Mouse (Mus musculus) embryonic facial prominence, embryonic 12.5 days (tissue): Measurements from ENCODE around the gene Lhx2. TPM values are rescaled to one million over a fixed set of nuclear protein-coding genes. Genes with fewer than 3 reads are reported as not detected.

ENCODE experiments used
- ATAC-seq: fragments of 200-750 bp; cut with Nextera tagmentation; 2 replicates; pipeline ENCODE4 v1.8.0; 2017; ENCODE audit not compliant: insufficient number of reproducible peaks, insufficient read depth, low FRiP score, low TSS enrichment
- H3K27ac ChIP-seq: fragments of 300-500 bp; sonication (generic); 2 replicates; pipeline ENCODE4 v1.5.1; 2016; ENCODE audit warnings: mild to moderate bottlenecking
- H3K27me3 ChIP-seq: fragments of 300-500 bp; sonication (generic); 2 replicates; pipeline ENCODE4 v1.6.1; 2016; ENCODE audit warnings: mild to moderate bottlenecking, moderate library complexity
- H3K36me3 ChIP-seq: fragments of 300-500 bp; sonication (generic); 2 replicates; pipeline ENCODE4 v1.6.1; 2016; ENCODE audit warnings: mild to moderate bottlenecking
- H3K4me1 ChIP-seq: fragments of 300-500 bp; sonication (generic); 2 replicates; pipeline ENCODE4 v1.6.1; 2016
- H3K4me2 ChIP-seq: fragments of 300-500 bp; sonication (generic); replicated peaks from 2 replicates; pipeline ENCODE4 v1.6.1; 2016; ENCODE audit warnings: mild to moderate bottlenecking, moderate library complexity
- H3K4me3 ChIP-seq: fragments of 300-500 bp; sonication (generic); 2 replicates; pipeline ENCODE4 v1.5.1; 2016; ENCODE audit warnings: mild to moderate bottlenecking
- H3K9ac ChIP-seq: fragments of 300-500 bp; sonication (generic); 2 replicates; pipeline ENCODE4 v1.6.1; 2016; ENCODE audit warnings: mild to moderate bottlenecking, moderate library complexity
- H3K9me3 ChIP-seq: fragments of 300-500 bp; sonication (generic); 2 replicates; pipeline ENCODE4 v1.6.1; 2016; ENCODE audit warnings: mild to moderate bottlenecking, moderate library complexity
- WGBS: fragments of 180-500 bp; shearing (Covaris S2); methylation state at CpG from one replicate; pipeline ENCODE4 v1.1.7; 2016; 5-methylcytosine and 5-hydroxymethylcytosine counted together
- polyA plus RNA-seq: library from polyadenylated mRNA; unstranded; fragments of >200 nt; fragmentation: Nextera tagmentation; extraction: Ambion mirVana; gene quantifications from 2 replicates; pipeline ENCODE4 v1.2.1, GENCODE M21; 2016

Lhx2 gene
- polyA plus RNA-seq, 1 experiment from 2014 or later: 22.2 TPM

DNA sequence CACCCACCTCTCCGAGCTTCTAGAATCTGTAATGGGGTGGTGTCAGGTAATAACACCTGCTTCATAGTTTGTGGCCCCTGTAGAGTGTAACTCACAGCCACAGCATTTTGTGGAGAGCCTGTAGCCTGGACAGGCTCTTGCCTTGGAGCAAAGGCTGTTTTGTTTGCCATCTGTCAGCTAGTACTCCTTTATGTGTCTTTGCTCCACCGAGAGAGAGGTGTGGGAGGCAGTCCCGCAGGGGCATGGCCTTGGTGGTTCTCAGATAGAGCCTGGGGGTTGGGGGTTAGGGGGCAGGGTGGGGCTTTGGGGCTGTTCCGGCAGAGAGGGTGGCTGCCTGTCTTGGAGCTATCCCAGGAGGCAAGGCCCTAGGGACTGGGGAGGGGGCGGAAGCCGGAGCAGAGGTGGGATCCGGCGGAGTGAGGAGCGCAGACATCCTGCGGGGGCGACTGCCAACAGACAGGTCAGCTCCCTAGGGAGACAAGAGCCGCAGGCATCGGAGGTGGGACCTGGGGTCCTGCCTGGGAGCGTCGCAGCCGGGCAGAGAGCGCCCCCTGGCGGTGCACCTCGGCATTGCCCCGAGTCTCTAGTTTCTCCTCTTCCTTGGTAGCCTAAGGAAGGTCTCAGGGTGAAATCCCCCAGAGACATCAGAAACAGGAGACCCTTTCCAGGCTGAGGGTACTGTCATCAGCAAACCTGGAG, 36.7 kb downstream of the Lhx2 start:
- Histone ChIP-seq H3K27ac (no peak overlapping the region), H3K27me3 (peaks cover 79% of the 10 kb centered on the region), H3K36me3 (no peaks in the 10 kb centered on the region), H3K9ac (no peak overlapping the region), H3K9me3 (no peaks in the 10 kb centered on the region), H3K4me1 (peaks cover 12% of the 10 kb centered on the region; the same call in 1 of the 2 replicates), H3K4me3 (no peak overlapping the region), H3K4me2 (peak overlapping the region; percentile 34)
- 2% methylated on average over 20 of the region's 20 CpGs for WGBS
- no peak for ATAC-seq

DNA sequence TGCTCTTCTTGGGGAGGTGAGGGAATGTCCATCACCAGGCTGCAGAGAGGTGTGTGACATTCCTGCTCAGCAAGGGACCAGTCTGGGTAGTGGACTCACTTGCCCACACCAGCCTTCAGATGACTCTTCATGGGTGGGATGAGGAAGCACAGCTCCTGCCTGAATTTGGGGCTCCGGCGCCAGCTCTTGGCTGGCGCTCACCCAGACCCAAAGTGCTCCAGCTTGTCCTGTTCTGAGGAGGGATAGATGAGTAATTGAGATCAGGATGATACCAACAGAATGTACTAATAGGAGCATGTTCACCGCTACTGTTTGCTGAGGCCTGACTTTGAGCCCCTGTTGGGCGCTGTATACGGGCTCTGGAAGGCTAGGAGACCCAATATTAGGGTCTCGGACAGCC, 38.2 kb downstream of the Lhx2 start:
- H3K36me3 ChIP-seq: no peaks in the 10 kb centered on the region
- peaks cover 71% of the 10 kb centered on the region for H3K27me3 ChIP-seq
- peaks cover 12% of the 10 kb centered on the region; the same call in 1 of the 2 replicates for H3K4me1 ChIP-seq
- no peak overlapping the region for H3K4me3 ChIP-seq
- 76% methylated on average over 7 of the region's 7 CpGs for WGBS
- no peak overlapping the region for H3K27ac ChIP-seq
- no peak overlapping the region for H3K4me2 ChIP-seq
- no peaks in the 10 kb centered on the region for H3K9me3 ChIP-seq
- ATAC-seq: no peak
- no peak overlapping the region for H3K9ac ChIP-seq

- peaks cover 61% of the 10 kb centered on the region for H3K27me3 ChIP-seq
- no peaks in the 10 kb centered on the region for H3K9me3 ChIP-seq
- H3K4me1 ChIP-seq: peaks cover 12% of the 10 kb centered on the region; the same call in 1 of the 2 replicates
- 20% methylated on average over 5 of the region's 5 CpGs for WGBS
- H3K4me2 ChIP-seq: no peak overlapping the region
- H3K27ac ChIP-seq: no peak overlapping the region
- H3K9ac ChIP-seq: no peak overlapping the region
- no peak overlapping the region for H3K4me3 ChIP-seq
- H3K36me3 ChIP-seq: no peaks in the 10 kb centered on the region
- no peak for ATAC-seq
Measured at GRCm38 (mm10) chr2:38378346-38378745, 39.3 kb downstream of the Lhx2 start.

- Histone ChIP-seq H3K4me1 (peaks cover 12% of the 10 kb centered on the region; the same call in 1 of the 2 replicates), H3K9ac (no peak overlapping the region), H3K27me3 (peaks cover 56% of the 10 kb centered on the region), H3K4me2 (peak overlapping the region; percentile 40), H3K36me3 (no peaks in the 10 kb centered on the region), H3K4me3 (peak overlapping the region; percentile 12), H3K27ac (no peak overlapping the region), H3K9me3 (no peaks in the 10 kb centered on the region)
- 3% methylated on average over 29 of the region's 29 CpGs for WGBS
- ATAC-seq: no peak
Measured at GRCm38 (mm10) chr2:38378849-38379545, 39.9 kb downstream of the Lhx2 start.

DNA sequence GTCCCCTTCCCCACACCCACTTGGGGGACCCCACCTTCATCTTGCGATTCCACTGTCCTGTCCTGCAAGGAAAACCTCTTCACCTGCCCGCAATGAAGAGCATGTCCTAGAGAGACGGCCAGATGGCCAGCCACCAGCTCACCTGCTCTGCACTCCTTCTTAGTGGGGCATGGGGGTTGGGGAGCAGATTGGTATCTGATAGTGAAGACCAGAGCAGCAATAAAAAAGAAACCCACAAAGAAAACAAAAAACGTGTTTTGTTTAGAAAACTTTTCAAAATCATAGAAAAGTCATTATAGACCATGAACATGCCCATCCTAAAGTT, 40.4 kb downstream of the Lhx2 start:
- no peak for ATAC-seq
- Histone ChIP-seq H3K4me1 (peaks cover 12% of the 10 kb centered on the region; the same call in 1 of the 2 replicates), H3K9me3 (no peaks in the 10 kb centered on the region), H3K36me3 (no peaks in the 10 kb centered on the region), H3K27ac (no peak overlapping the region), H3K27me3 (peaks cover 56% of the 10 kb centered on the region), H3K9ac (no peak overlapping the region), H3K4me3 (peak overlapping the region; percentile 12), H3K4me2 (peak overlapping the region; percentile 40)
- WGBS: 5% methylated on average over 4 of the region's 4 CpGs

- H3K27me3 ChIP-seq: peaks cover 50% of the 10 kb centered on the region
- 49% methylated on average over 10 of the region's 10 CpGs for WGBS
- H3K4me3 ChIP-seq: no peak overlapping the region
- no peak for ATAC-seq
- H3K36me3 ChIP-seq: no peaks in the 10 kb centered on the region
- H3K4me1 ChIP-seq: peaks cover 12% of the 10 kb centered on the region; the same call in 1 of the 2 replicates
- no peak overlapping the region for H3K4me2 ChIP-seq
- H3K9me3 ChIP-seq: no peaks in the 10 kb centered on the region
- no peak overlapping the region for H3K9ac ChIP-seq
- H3K27ac ChIP-seq: no peak overlapping the region
Measured at GRCm38 (mm10) chr2:38380136-38381083, 41.3 kb downstream of the Lhx2 start.

DNA sequence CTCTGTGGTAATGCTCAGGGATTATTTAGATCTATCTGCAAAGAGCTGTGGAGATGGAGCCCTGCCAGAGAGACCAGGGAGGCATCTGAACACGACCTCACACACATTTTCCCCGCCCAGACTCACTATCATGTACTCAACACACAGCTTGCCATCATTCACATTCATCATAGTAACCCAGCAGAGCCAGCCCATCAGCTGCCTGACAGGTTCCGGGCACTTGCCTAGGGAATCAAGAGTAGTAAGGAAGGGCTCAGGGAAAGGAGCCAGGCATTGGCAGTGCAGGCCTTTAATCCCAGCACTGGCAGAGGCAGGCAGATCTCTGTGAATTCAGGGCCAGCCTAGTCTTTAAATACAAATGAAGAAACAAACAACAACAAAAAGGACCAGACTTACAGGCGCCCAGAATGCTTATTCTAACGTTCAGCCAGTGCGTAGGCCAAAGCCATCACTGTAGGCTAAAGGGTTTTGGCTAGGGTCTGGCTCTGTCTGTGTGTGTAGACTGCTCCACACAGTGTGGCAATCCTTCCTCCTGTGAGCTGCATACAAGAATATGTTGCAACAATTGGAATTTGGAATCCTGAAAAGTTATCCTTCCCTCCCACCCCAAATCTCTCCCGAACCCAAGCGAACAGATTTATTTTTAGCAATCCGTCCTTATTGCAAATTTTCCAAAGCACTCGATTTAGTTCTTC, 48.6 kb downstream of the Lhx2 start:
- H3K4me3 ChIP-seq: no peak overlapping the region
- H3K9me3 ChIP-seq: no peaks in the 10 kb centered on the region
- H3K9ac ChIP-seq: no peak overlapping the region
- H3K4me1 ChIP-seq: no peaks in the 10 kb centered on the region
- 0 out of 2 replicates have a peak, but pooled peaks cover 3% of the 10 kb centered on the region for H3K27me3 ChIP-seq
- no peak overlapping the region for H3K27ac ChIP-seq
- no peak for ATAC-seq
- 84% methylated on average over 10 of the region's 10 CpGs for WGBS
- H3K4me2 ChIP-seq: no peak overlapping the region
- H3K36me3 ChIP-seq: no peaks in the 10 kb centered on the region

- H3K27me3 ChIP-seq: no peaks in the 10 kb centered on the region
- H3K9ac ChIP-seq: no peak overlapping the region
- no peaks in the 10 kb centered on the region for H3K36me3 ChIP-seq
- no peak for ATAC-seq
- H3K4me1 ChIP-seq: no peaks in the 10 kb centered on the region
- no peak overlapping the region for H3K4me2 ChIP-seq
- no peak overlapping the region for H3K27ac ChIP-seq
- 73% methylated on average over 17 of the region's 17 CpGs for whole genome bisulfite sequencing
- no peaks in the 10 kb centered on the region for H3K9me3 ChIP-seq
- no peak overlapping the region for H3K4me3 ChIP-seq
Measured at GRCm38 (mm10) chr2:38394977-38395868, 56.1 kb downstream of the Lhx2 start.

- Histone ChIP-seq H3K4me2 (no peak overlapping the region), H3K27ac (no peak overlapping the region), H3K4me3 (no peak overlapping the region), H3K36me3 (no peaks in the 10 kb centered on the region), H3K4me1 (no peaks in the 10 kb centered on the region), H3K27me3 (no peaks in the 10 kb centered on the region), H3K9ac (no peak overlapping the region), H3K9me3 (no peaks in the 10 kb centered on the region)
- ATAC-seq: no peak
Measured at GRCm38 (mm10) chr2:38395869-38396236, 56.8 kb downstream of the Lhx2 start.

DNA sequence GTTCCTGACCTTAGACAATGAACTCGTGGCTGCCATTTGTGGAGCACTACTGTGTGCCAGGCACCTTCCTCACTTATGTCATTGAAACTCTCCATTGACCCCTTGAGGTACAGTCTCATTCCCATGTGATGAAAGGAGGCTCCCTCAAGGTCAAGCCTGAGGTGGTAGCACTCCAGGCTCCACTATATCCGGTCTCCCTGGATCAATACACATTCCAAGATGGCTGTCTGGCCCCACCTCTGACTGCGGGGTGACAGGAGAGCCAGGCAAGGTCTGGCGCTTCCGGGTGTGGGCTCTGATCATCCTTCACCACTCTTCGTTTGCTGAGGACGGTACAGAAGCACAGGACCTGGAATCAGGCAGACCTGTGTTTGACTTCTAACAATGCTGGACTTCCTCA, 58.2 kb downstream of the Lhx2 start:
- Histone ChIP-seq H3K4me1 (no peaks in the 10 kb centered on the region), H3K4me3 (no peak overlapping the region), H3K27ac (no peak overlapping the region), H3K9me3 (no peaks in the 10 kb centered on the region), H3K9ac (no peak overlapping the region), H3K4me2 (no peak overlapping the region), H3K27me3 (no peaks in the 10 kb centered on the region), H3K36me3 (no peaks in the 10 kb centered on the region)
- whole genome bisulfite sequencing: 75% methylated on average over 7 of the region's 7 CpGs
- ATAC-seq: no peak
